Mouse (Mus musculus): Measurements from ENCODE around the gene Smarcc1. TPM values are rescaled to one million over a fixed set of nuclear protein-coding genes. Genes with fewer than 3 reads are reported as not detected.
"Not testable (repeated sequence)": the region's sequence is repeated elsewhere in the genome, so short reads cannot be mapped to it uniquely, and the experiment has no call there.

Smarcc1 gene
- 137 and 138 TPM in 2 replicates for polyA plus RNA-seq (2015; fragmentation: Nextera tagmentation; extraction: Ambion mirVana)

- Histone ChIP-seq H3K4me1 (peaks cover 25% of the 10 kb centered on the region), H3K27me3 (no peaks in the 10 kb centered on the region), H3K4me3 (replicated peaks) (peak within 1 kb of the TSS; percentile 80), H3K9me3 (replicated peaks) (no peaks in the 10 kb centered on the region), H3K4me2 (peak within 1 kb of the TSS; percentile 74), H3K27ac (peak within 1 kb of the TSS; percentile 98), H3K36me3 (peaks cover 29% of the 10 kb centered on the region), H3K9ac (peak within 1 kb of the TSS; percentile 70)
- peak; percentile 96 for ATAC-seq (replicated peaks; ENCODE audit: low FRiP score)
- WGBS: 1% methylated on average over 79 of the region's 79 CpGs
Observed at GRCm38 (mm10) chr9:110116977-110117778, at the start of gene Smarcc1. Smarcc1 (plus strand) TSS chr9:110117708.

GRCm38 (mm10) chr9:110068745-110069144, 48.8 kb upstream of the Smarcc1 start:
- H3K4me1 ChIP-seq: no peaks in the 10 kb centered on the region
- H3K27ac ChIP-seq: no peak overlapping the region
- 87% methylated on average over 6 of the region's 6 CpGs for WGBS
- no peak overlapping the region for H3K4me2 ChIP-seq
- no peak overlapping the region for H3K9ac ChIP-seq
- H3K9me3 ChIP-seq (replicated peaks): no peaks in the 10 kb centered on the region
- peaks cover 92% of the 10 kb centered on the region for H3K36me3 ChIP-seq
- H3K27me3 ChIP-seq: no peaks in the 10 kb centered on the region
- no peak overlapping the region for H3K4me3 ChIP-seq (replicated peaks)
- ATAC-seq (replicated peaks; ENCODE audit: low FRiP score): no peak

- ATAC-seq (replicated peaks; ENCODE audit: low FRiP score): no peak
- WGBS: 76% methylated on average over 9 of the region's 9 CpGs
- H3K4me3 ChIP-seq (replicated peaks): no peak overlapping the region
- H3K27ac ChIP-seq: no peak overlapping the region
- H3K4me1 ChIP-seq: no peaks in the 10 kb centered on the region
- no peak overlapping the region for H3K4me2 ChIP-seq
- H3K9ac ChIP-seq: no peak overlapping the region
- peaks cover 95% of the 10 kb centered on the region for H3K36me3 ChIP-seq
- H3K9me3 ChIP-seq (replicated peaks): no peaks in the 10 kb centered on the region
- no peaks in the 10 kb centered on the region for H3K27me3 ChIP-seq
Observed at GRCm38 (mm10) chr9:110070358-110070757, 47.1 kb upstream of the Smarcc1 start.

GRCm38 (mm10) chr9:110071011-110071410, 46.5 kb upstream of the Smarcc1 start:
- Histone ChIP-seq H3K4me1 (no peaks in the 10 kb centered on the region), H3K27me3 (no peaks in the 10 kb centered on the region), H3K4me3 (replicated peaks) (no peak overlapping the region), H3K9ac (no peak overlapping the region), H3K36me3 (peaks cover 90% of the 10 kb centered on the region), H3K4me2 (no peak overlapping the region), H3K27ac (no peak overlapping the region), H3K9me3 (replicated peaks) (no peaks in the 10 kb centered on the region)
- WGBS: 76% methylated on average over 4 of the region's 4 CpGs
- ATAC-seq (replicated peaks; ENCODE audit: low FRiP score): no peak

DNA sequence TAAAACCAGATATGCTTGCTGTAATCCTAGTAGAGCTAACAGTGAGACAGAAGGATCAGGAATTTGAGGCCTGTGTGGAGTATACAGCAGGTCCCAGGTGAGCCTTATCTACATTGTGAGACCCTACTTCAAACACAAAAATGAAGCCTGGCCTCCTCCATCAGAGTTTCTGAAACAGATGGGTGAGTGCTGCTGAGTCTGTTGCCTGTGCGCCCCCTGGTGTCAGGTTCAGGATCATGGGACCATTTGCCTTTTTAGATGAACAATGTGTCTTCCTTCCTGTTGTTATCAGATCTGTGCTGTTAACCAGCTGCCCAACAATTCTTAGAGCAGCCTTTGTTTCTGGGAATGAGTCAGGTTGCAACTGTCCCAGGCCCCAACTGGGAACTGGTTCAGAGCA, 45.7 kb upstream of the Smarcc1 start:
- H3K27me3 ChIP-seq: no peaks in the 10 kb centered on the region
- H3K4me3 ChIP-seq (replicated peaks): no peak overlapping the region
- no peak for ATAC-seq (replicated peaks; ENCODE audit: low FRiP score)
- H3K4me1 ChIP-seq: no peaks in the 10 kb centered on the region
- H3K9me3 ChIP-seq (replicated peaks): no peaks in the 10 kb centered on the region
- H3K9ac ChIP-seq: no peak overlapping the region
- H3K4me2 ChIP-seq: no peak overlapping the region
- no peak overlapping the region for H3K27ac ChIP-seq
- WGBS: 0% methylated on average over 1 of the region's 1 CpGs
- H3K36me3 ChIP-seq: peaks cover 86% of the 10 kb centered on the region

DNA sequence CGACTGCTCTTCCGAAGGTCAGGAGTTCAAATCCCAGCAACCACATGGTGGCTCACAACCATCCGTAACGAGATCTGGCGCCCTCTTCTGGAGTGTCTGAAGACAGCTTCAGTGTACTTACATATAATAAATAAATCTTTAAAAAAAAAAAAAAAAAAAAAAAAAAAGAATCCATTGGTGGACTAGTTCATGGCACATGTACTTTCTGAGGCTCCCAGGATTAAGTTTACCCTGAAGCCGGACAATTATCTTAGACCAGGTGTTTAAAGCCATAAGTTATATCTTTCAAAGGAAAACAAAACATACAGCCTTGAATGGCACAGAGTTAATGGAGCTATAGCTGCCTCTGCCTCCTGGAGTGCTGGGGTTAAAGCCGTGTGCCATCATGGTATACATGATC, 41.0 kb upstream of the Smarcc1 start:
- H3K4me2 ChIP-seq; H3K27ac ChIP-seq; ATAC-seq (replicated peaks; ENCODE audit: low FRiP score); H3K4me3 ChIP-seq (replicated peaks); H3K4me1 ChIP-seq; H3K9ac ChIP-seq; H3K9me3 ChIP-seq (replicated peaks); H3K27me3 ChIP-seq: not testable (repeated sequence)
- H3K36me3 ChIP-seq: peaks cover 85% of the 10 kb centered on the region
- 82% methylated on average over 4 of the region's 7 CpGs for WGBS

- Histone ChIP-seq H3K27me3 (no peaks in the 10 kb centered on the region), H3K27ac (no peak overlapping the region), H3K9ac (no peak overlapping the region), H3K9me3 (replicated peaks) (no peaks in the 10 kb centered on the region), H3K4me3 (replicated peaks) (no peak overlapping the region), H3K4me2 (no peak overlapping the region), H3K4me1 (no peaks in the 10 kb centered on the region), H3K36me3 (peaks cover 94% of the 10 kb centered on the region)
- 91% methylated on average over 3 of the region's 3 CpGs for WGBS
- ATAC-seq (replicated peaks; ENCODE audit: low FRiP score): no peak
Observed at GRCm38 (mm10) chr9:110081066-110081465, 36.4 kb upstream of the Smarcc1 start.

DNA sequence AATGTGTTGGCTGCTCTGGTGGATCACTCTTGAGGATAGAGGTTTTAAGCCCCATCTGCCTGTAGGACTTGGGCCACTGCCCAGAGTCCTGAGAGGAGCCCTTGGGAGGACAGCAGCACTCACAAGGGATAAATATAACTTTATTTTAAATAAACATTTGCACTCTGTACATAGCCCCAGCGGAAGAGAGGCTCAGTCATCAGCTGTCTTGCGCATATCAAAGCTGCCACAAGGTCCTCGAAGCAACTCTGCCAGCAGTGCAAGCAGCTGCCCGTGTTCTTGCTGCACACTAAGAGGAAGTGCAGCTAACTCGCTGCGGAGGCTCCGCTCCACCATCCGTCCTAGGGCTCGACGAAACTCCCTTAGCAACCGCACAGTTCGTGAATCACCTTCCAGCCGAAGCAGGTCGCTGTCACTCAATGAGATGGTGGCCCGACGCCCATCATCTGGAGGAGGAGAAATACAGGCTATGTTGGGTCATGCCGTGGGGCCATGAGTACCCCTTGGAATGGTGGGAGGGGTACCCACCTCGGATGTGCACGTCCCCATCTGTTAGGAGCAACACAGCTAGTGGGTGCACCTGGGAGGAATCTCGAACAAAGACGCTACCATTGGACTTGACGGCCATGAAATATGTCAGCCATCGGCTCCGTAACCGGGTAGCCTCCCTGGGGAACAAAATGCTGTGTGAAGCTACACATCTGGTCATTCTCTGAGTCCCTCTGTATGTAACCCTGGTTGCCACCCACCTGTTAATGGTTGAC, 33.1 kb upstream of the Smarcc1 start:
- 0 out of 2 replicates have a peak, but pooled peaks have one; percentile 35 for ATAC-seq (replicated peaks; ENCODE audit: low FRiP score)
- Histone ChIP-seq H3K4me3 (replicated peaks) (no peak overlapping the region), H3K4me2 (no peak overlapping the region), H3K27ac (no peak overlapping the region), H3K27me3 (no peaks in the 10 kb centered on the region), H3K9me3 (replicated peaks) (no peaks in the 10 kb centered on the region), H3K4me1 (no peaks in the 10 kb centered on the region), H3K36me3 (peaks cover 99% of the 10 kb centered on the region), H3K9ac (no peak overlapping the region)
- 80% methylated on average over 25 of the region's 25 CpGs for WGBS

- no peak overlapping the region for H3K4me2 ChIP-seq
- H3K36me3 ChIP-seq: peaks cover 99% of the 10 kb centered on the region
- H3K4me1 ChIP-seq: no peaks in the 10 kb centered on the region
- no peak overlapping the region for H3K4me3 ChIP-seq (replicated peaks)
- no peak overlapping the region for H3K27ac ChIP-seq
- H3K9me3 ChIP-seq (replicated peaks): no peaks in the 10 kb centered on the region
- WGBS: 88% methylated on average over 8 of the region's 8 CpGs
- ATAC-seq (replicated peaks; ENCODE audit: low FRiP score): no peak
- H3K9ac ChIP-seq: no peak overlapping the region
- H3K27me3 ChIP-seq: no peaks in the 10 kb centered on the region
Observed at GRCm38 (mm10) chr9:110085693-110086092, 31.8 kb upstream of the Smarcc1 start.

DNA sequence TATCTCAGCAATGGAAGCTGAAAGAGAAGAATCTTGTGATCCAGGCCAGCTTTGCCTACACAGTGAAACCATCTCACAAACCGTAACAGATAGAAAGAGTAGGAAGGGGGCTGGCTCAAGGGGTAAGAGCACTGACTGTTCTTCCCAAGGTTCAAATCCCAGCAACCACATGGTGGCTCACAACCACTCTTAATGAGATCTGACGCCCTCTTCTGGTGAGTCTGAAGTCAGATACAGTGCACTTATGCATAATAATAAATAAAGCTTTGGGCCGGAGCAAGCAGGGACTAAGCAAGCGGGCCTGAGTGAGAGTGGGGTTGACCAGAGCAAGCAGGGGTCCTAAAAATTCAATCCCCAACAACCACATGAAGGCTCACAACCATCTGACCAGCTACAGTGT, 24.2 kb upstream of the Smarcc1 start:
- peaks cover 97% of the 10 kb centered on the region for H3K36me3 ChIP-seq

DNA sequence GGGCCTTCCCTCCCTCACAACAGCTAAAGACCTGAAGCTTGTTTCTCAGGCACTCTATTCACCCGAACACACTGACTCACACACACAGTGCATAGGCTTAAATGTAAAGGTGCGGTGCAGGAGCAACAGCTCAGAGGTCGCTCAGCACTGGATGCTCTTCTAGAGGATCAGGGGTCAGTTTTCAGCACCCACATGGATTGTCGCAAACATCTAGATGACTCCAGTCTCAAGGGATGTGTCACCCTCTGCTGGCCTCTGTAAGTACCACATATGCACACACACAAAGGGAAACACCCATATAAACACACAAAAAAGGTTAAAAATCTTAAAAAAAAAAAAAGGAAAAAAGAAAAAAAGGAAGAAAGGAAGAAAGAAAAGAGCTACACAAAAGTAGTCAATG, 22.7 kb upstream of the Smarcc1 start:
- Histone ChIP-seq H3K4me2 (no peak overlapping the region), H3K27ac (no peak overlapping the region), H3K9ac (no peak overlapping the region), H3K9me3 (replicated peaks) (no peaks in the 10 kb centered on the region), H3K4me3 (replicated peaks) (no peak overlapping the region), H3K36me3 (peaks cover 97% of the 10 kb centered on the region), H3K4me1 (no peaks in the 10 kb centered on the region), H3K27me3 (no peaks in the 10 kb centered on the region)
- WGBS: 96% methylated on average over 4 of the region's 4 CpGs
- no peak for ATAC-seq (replicated peaks; ENCODE audit: low FRiP score)

More for the DNA sequence above, 24.2 kb upstream of the Smarcc1 start:
- no peak overlapping the region for H3K4me2 ChIP-seq
- H3K4me1 ChIP-seq: no peaks in the 10 kb centered on the region
- H3K9ac ChIP-seq: no peak overlapping the region
- H3K27me3 ChIP-seq: no peaks in the 10 kb centered on the region
- ATAC-seq (replicated peaks; ENCODE audit: low FRiP score): no peak
- no peaks in the 10 kb centered on the region for H3K9me3 ChIP-seq (replicated peaks)
- 86% methylated on average over 4 of the region's 4 CpGs for WGBS
- H3K27ac ChIP-seq: no peak overlapping the region
- no peak overlapping the region for H3K4me3 ChIP-seq (replicated peaks)

DNA sequence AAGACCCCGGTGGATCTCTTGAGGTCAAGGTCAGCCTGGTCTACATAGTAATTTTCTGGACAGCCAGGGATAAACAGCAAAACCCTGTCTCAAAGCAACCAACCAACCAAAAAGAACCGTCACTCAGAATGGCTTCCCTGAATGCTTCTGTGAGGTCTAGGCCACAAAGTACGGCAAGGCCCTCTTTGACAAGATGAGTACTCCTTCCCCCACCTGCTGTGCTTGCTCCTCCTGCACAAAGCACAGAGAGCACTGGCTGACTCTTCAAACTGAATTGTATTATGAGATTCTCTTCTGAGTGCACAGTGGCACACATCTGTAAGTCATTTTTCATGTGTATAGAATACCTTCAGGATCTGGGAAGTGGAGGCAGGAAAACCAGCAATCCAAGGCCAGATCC, 19.7 kb upstream of the Smarcc1 start:
- peaks cover 82% of the 10 kb centered on the region for H3K36me3 ChIP-seq
- no peak overlapping the region for H3K4me2 ChIP-seq
- ATAC-seq (replicated peaks; ENCODE audit: low FRiP score): no peak
- H3K9me3 ChIP-seq (replicated peaks): no peaks in the 10 kb centered on the region
- no peak overlapping the region for H3K9ac ChIP-seq
- no peaks in the 10 kb centered on the region for H3K27me3 ChIP-seq
- peaks cover 7% of the 10 kb centered on the region for H3K4me1 ChIP-seq
- 95% methylated on average over 3 of the region's 3 CpGs for WGBS
- no peak overlapping the region for H3K27ac ChIP-seq
- no peak overlapping the region for H3K4me3 ChIP-seq (replicated peaks)

Data from kidney, embryonic 15.5 days (tissue).